ENCODE assay signal across 9 mouse cellular contexts in the genomic region with DNA sequence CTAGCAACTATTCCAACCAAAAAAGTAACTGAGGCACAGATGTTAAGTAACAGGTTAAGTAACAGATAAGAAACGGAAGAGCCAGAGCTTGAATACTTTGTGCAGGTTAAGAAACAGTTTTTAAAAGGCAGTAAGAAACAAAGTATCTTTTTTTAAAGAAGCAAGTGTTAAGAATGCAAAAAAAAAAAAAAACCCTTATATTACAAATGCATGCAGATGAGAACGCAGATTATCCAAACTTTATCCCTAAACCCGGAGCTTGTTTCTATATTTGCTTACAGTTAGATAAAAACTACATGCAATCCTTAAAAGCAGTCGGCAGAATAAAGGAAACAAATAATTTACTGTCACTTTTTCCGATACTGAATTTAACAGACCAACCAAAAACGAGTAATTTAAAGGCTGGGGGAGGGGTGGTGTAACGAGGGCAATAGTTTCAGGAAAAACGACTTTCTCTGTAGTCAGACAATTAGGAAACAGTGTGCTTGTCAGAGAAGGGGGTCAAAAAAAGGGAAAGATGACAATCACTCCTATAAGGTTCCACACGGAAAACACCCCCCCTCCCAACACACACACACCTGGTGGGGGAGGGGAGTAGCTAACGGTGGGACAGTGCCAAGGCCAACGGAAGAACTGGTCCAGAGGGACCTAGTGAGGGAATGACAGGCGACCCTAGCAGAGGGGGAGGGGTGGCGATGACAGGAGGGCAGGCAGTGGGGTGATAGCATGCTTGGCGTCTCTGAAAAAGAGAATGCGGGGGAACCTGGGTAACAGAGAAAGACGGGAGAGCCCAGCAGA. TPM values are rescaled to one million over a fixed set of nuclear protein-coding genes. Genes with fewer than 3 reads are reported as not detected.
DNase-seq lines count a peak whose midpoint lies in the region; ATAC-seq lines count a peak whose summit lies in the region.
"Had no signal": no experiment of that assay in that cellular context is flagged by ENCODE, and none has a peak within 500 bp of the region (broad histone marks: within the 10 kb centered on the region; RNA-seq: fewer than 3 reads in every experiment).

No protein-coding gene starts in this region.

- 3% methylated on average over 16 of the region's 16 CpGs for WGBS in limb, embryonic 12.5 days
- WGBS in midbrain, embryonic 14.5 days, result 6% methylated on average over 16 of the region's 16 CpGs

- ATAC-seq in frontal cortex, adult (ENCODE audit: low TSS enrichment), result no peak
- peak; percentile 5; the same call in 1 of the 2 replicates for ATAC-seq in common myeloid progenitor, adult 5-6 weeks (replicated peaks; ENCODE audit: low read depth, poor library complexity, severe bottlenecking)
- 0 out of 2 replicates have a peak, but pooled peaks have one; percentile 0 for ATAC-seq in limb, embryonic 12.5 days (ENCODE audit: insufficient number of reproducible peaks, insufficient read depth, low FRiP score, low TSS enrichment, low read depth)
- ATAC-seq in midbrain, embryonic 14.5 days (ENCODE audit: low FRiP score, low TSS enrichment), result 0 out of 2 replicates have a peak, but pooled peaks have one; percentile 0

- peak overlapping the region; percentile 95 for H3K27ac ChIP-seq in limb, embryonic 12.5 days
- H3K27ac ChIP-seq in midbrain, embryonic 14.5 days (replicated peaks; ENCODE audit: low read depth, low read length), result peak overlapping the region; percentile 97

- H3K4me1 ChIP-seq in limb, embryonic 12.5 days (replicated peaks), result peaks cover 15% of the 10 kb centered on the region
- H3K4me1 ChIP-seq in midbrain, embryonic 14.5 days (ENCODE audit: control insufficient read depth, insufficient read depth, low read length), result peaks cover 17% of the 10 kb centered on the region

- H3K4me2 ChIP-seq in limb, embryonic 12.5 days, result peak overlapping the region; percentile 96
- peak overlapping the region; percentile 69 for H3K4me2 ChIP-seq in midbrain, embryonic 14.5 days (ENCODE audit: low read length)

- no peaks in the 10 kb centered on the region for H3K27me3 ChIP-seq in limb, embryonic 12.5 days
- H3K27me3 ChIP-seq in midbrain, embryonic 14.5 days (ENCODE audit: control insufficient read depth, insufficient read depth, low read length), result no peaks in the 10 kb centered on the region
- H3K27me3 ChIP-seq: Patski had no signal

- no peaks in the 10 kb centered on the region for H3K9me3 ChIP-seq in limb, embryonic 12.5 days
- H3K9me3 ChIP-seq in midbrain, embryonic 14.5 days (ENCODE audit: control insufficient read depth, low read length), result no peaks in the 10 kb centered on the region

- peaks cover 10% of the 10 kb centered on the region for H3K36me3 ChIP-seq in limb, embryonic 12.5 days
- peaks cover 7% of the 10 kb centered on the region for H3K36me3 ChIP-seq in midbrain, embryonic 14.5 days (ENCODE audit: control insufficient read depth, insufficient read depth, low read length)

- peak overlapping the region; percentile 93 for H3K4me3 ChIP-seq in limb, embryonic 12.5 days (replicated peaks)
- peak overlapping the region; percentile 95 for H3K4me3 ChIP-seq in midbrain, embryonic 14.5 days (replicated peaks; ENCODE audit: low read depth, low read length)

- DNase-seq in frontal cortex, postnatal 10 days (ENCODE audit: low spot score in 2 of 2), result peak; percentile 48 to 58
- peak; percentile 27 for DNase-seq in gastrocnemius, postnatal 25 days
- peak; percentile 25 for DNase-seq in kidney, adult 11 months
- peak; percentile 65 for DNase-seq in midbrain, embryonic 14.5 days
- DNase-seq in spleen, postnatal 36 days (ENCODE audit: low spot score in 2 of 2), result peak; percentile 21 to 32

- H3K9ac ChIP-seq in limb, embryonic 12.5 days (replicated peaks), result peak overlapping the region; percentile 93
- H3K9ac ChIP-seq in midbrain, embryonic 14.5 days (replicated peaks; ENCODE audit: low read length), result peak overlapping the region; percentile 91

RNA-seq across cellular contexts. Expression of a gene that starts 1.0 kb away (rescaled TPM):
- 26.7 and 28.8 TPM in 2 replicates for total RNA-seq in common myeloid progenitor, adult 5-6 weeks (2017)
- total RNA-seq in gastrocnemius, postnatal 25 days (2021), result 1 to 10 TPM; 7.1 to 7.5 TPM
- 9.1 and 10.7 TPM in 2 replicates for polyA plus RNA-seq in limb, embryonic 12.5 days (2016; fragmentation: Nextera tagmentation; extraction: Ambion mirVana)
- 8.6 and 10.8 TPM in 2 replicates for polyA plus RNA-seq in midbrain, embryonic 14.5 days (2014; fragmentation: Nextera tagmentation; extraction: Ambion mirVana)

RNA-seq across cellular contexts. Expression of a gene that starts 1.3 kb away (rescaled TPM):
- total RNA-seq in common myeloid progenitor, adult 5-6 weeks (2017), result 91.0 and 107 TPM in 2 replicates
- 10 to 100 TPM; 21.4 to 25.0 TPM for total RNA-seq in gastrocnemius, postnatal 25 days (2021)
- 112 and 114 TPM in 2 replicates for polyA plus RNA-seq in limb, embryonic 12.5 days (2016; fragmentation: Nextera tagmentation; extraction: Ambion mirVana)
- 80.6 and 106 TPM in 2 replicates for polyA plus RNA-seq in midbrain, embryonic 14.5 days (2014; fragmentation: Nextera tagmentation; extraction: Ambion mirVana)
